ENCODE assay signal across 1 mouse cellular context in the genomic region with DNA sequence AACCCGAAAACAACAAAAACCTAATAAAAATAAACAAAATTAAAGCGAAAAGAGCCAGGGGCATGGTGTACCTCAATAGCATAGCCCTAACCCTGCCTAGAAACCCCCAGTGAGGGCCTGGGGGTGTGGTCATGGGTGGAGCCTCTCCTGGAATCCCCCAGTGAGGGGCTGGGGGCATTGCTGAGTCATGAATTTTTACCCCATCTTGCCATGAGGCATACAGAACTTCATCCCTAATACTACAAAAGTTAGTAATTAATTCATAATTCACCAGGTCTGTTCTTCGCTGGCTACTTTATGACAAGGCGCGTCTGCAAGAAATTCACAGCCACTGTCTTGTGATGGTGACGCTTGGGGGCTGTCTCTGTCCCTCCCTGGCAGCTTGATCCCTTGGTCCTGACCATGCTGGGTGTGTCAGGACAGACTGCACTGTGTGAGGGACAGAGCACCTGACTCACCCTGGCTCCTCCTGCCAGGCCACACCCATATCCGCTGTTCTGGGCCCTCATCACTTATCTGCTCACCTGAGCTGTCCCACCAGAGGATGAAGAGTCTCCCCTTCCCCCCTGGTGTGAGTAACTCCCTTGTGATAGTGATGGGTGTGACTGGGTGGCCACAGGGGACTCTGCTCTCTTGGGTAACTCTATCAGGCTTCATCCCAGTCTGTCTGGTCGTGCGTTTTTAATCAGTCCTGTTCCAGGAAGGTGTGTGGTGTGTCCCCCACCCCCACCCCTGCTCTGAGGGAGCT.
A peak's percentile ranks its signal among the peaks of the same experiment; 100 is the strongest.
TF ChIP-seq lines count a peak whose summit lies in the region.

No protein-coding gene starts in this region.

TF ChIP-seq in CH12.LX, 34 proteins besides CTCF, POLR2A, EP300 and RAD21:
- TF ChIP-seq MXI1 (IDR thresholded peaks at IDR 0.05; ENCODE audit: low read depth, low read length) (no peak), CHD2 (IDR thresholded peaks at IDR 0.05; ENCODE audit: low read length) (no peak), KAT2A (IDR thresholded peaks at IDR 0.05; ENCODE audit: insufficient replicate concordance, low read length) (no peak), PAX5 (IDR thresholded peaks at IDR 0.05; ENCODE audit: low read length) (no peak), ZMIZ1 (IDR thresholded peaks at IDR 0.05; ENCODE audit: low read depth, low read length) (no peak), ETS1 (conservative IDR thresholded peaks at IDR 0.05; ENCODE audit: low read depth, low read length) (no peak), JUN (IDR thresholded peaks at IDR 0.05; ENCODE audit: insufficient read depth, low read depth, low read length) (no peak), MAFK (IDR thresholded peaks at IDR 0.05; ENCODE audit: insufficient replicate concordance, low read length) (0 out of 2 replicates have a peak, but pooled peaks have one; percentile 35), HCFC1 (IDR thresholded peaks at IDR 0.05; ENCODE audit: low read depth, low read length) (no peak)
